Mouse (Mus musculus) forebrain, embryonic 16.5 days (tissue): ENCODE results near the gene Scaper. TPM values are rescaled to one million over a fixed set of nuclear protein-coding genes. Genes with fewer than 3 reads are reported as not detected.
A peak's percentile ranks its signal among the peaks of the same experiment; 100 is the strongest.

Source experiments
- ATAC-seq: fragments of 200-750 bp; cut with Nextera tagmentation; 2 replicates; pipeline ENCODE4 v1.8.0; 2017; ENCODE audit warnings: mild to moderate bottlenecking, moderate library complexity
- H3K27ac ChIP-seq: fragments of 300-500 bp; sonication (generic); 2 replicates; pipeline ENCODE4 v1.5.1; 2014; ENCODE audit warnings: low read length, control low read depth
- H3K27me3 ChIP-seq: fragments of 300-500 bp; sonication (generic); replicated peaks from 2 replicates; pipeline ENCODE4 v1.6.1; 2014; ENCODE audit warnings: low read length; ENCODE audit not compliant: control insufficient read depth, insufficient read depth
- H3K36me3 ChIP-seq: fragments of 300-500 bp; sonication (generic); 2 replicates; pipeline ENCODE4 v1.6.1; 2014; ENCODE audit not compliant: control insufficient read depth, insufficient read depth
- H3K4me1 ChIP-seq: fragments of 300-500 bp; sonication (generic); replicated peaks from 2 replicates; pipeline ENCODE4 v1.6.1; 2014; ENCODE audit warnings: low read length; ENCODE audit not compliant: control insufficient read depth, insufficient read depth
- H3K4me2 ChIP-seq: fragments of 300-500 bp; sonication (generic); 2 replicates; pipeline ENCODE4 v1.6.1; 2014; ENCODE audit warnings: mild to moderate bottlenecking, low read length, control low read depth
- H3K4me3 ChIP-seq: fragments of 300-500 bp; sonication (generic); replicated peaks from 2 replicates; pipeline ENCODE4 v1.5.1; 2014; ENCODE audit warnings: mild to moderate bottlenecking, low read length, control low read depth
- H3K9ac ChIP-seq: fragments of 300-500 bp; sonication (generic); replicated peaks from 2 replicates; pipeline ENCODE4 v1.6.1; 2014; ENCODE audit warnings: low read depth, low read length, control low read depth
- H3K9me3 ChIP-seq: fragments of 300-500 bp; sonication (generic); 2 replicates; pipeline ENCODE4 v1.6.1; 2016; ENCODE audit warnings: low read length; ENCODE audit not compliant: control insufficient read depth
- WGBS: fragments of 180-500 bp; shearing (Covaris S2); extraction: QIAGEN DNeasy Blood & Tissue Kit; methylation state at CpG from one replicate; pipeline ENCODE4 v1.1.7; 2014; 5-methylcytosine and 5-hydroxymethylcytosine counted together
- polyA plus RNA-seq: library from polyadenylated mRNA; unstranded; fragments of >200 nt; fragmentation: Nextera tagmentation; extraction: Ambion mirVana; gene quantifications from 2 replicates; pipeline ENCODE4 v1.2.1, GENCODE M21; 2015

Scaper gene
- polyA plus RNA-seq, 1 experiment from 2014 or later: 39.8 TPM

DNA sequence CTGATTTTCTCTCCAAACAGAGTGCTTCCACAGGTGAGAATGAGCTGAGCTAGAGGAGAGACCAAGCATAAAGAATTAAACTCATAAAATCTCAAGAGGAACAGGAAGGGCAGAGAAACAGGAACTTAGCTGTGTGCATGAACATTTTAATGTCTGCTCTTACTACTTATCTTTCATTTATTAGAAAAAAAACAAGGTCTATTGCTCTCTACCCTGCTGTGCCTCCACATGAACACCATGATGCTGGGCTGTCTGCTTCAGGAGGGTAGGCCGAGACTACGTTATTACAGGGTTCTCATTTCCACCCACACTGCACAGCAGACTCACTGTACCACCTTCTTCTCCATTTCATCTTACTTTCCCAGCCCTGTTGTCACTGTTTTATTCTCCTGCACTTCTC lies 291.5 kb downstream of the Scaper start:
- Histone ChIP-seq H3K9me3 (no peaks in the 10 kb centered on the region), H3K4me3 (no peak overlapping the region), H3K9ac (no peak overlapping the region), H3K27me3 (no peaks in the 10 kb centered on the region), H3K36me3 (no peaks in the 10 kb centered on the region), H3K4me2 (no peak overlapping the region), H3K27ac (no peak overlapping the region), H3K4me1 (no peaks in the 10 kb centered on the region)
- ATAC-seq: no peak
- WGBS: 100% methylated on average over 2 of the region's 2 CpGs

DNA sequence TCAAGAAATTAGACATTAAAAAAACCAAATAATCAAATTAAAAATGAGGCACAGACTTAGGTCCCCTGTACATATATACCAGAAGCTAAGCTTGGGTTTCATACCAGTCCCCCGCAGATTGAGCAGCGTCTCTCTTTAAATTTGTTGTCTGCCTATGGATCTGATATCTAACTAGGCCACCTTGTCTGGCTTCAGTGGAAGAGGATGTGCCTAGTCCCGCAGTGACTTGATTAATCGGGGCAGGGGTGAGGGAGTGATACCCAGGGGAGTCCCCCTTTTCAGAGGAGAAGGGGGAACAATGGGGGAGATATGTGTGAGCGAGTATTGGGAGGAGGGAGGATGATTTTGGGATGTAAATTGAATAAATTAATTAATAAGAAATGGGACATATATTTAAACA lies 310.9 kb downstream of the Scaper start:
- no peak overlapping the region for H3K9ac ChIP-seq
- H3K4me2 ChIP-seq: no peak overlapping the region
- no peaks in the 10 kb centered on the region for H3K4me1 ChIP-seq
- H3K4me3 ChIP-seq: no peak overlapping the region
- H3K27me3 ChIP-seq: no peaks in the 10 kb centered on the region
- no peaks in the 10 kb centered on the region for H3K36me3 ChIP-seq
- peaks cover 6% of the 10 kb centered on the region for H3K9me3 ChIP-seq
- no peak for ATAC-seq
- WGBS: 86% methylated on average over 5 of the region's 5 CpGs
- H3K27ac ChIP-seq: no peak overlapping the region

DNA sequence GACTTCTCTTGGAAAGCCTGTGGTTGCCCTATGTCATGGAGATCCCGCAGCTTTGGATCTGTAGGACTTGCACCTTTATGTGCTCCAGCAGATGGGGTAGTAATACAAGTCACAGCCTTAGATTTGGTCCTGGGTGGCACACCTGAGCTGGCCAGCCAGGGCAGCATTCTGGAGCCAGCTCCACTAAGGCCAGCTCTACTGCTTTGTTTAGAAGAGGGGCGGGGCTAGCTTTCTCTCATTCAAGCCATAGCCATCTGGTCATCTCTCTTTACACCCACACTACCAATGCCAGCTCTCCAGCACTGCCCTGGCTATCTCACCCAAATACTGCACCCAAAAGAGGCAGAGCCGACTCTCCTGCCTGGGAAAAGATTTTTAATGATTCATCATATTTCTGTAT lies 323.2 kb downstream of the Scaper start:
- Histone ChIP-seq H3K27me3 (no peaks in the 10 kb centered on the region), H3K4me1 (no peaks in the 10 kb centered on the region), H3K36me3 (no peaks in the 10 kb centered on the region), H3K9me3 (no peaks in the 10 kb centered on the region), H3K4me2 (no peak overlapping the region), H3K9ac (no peak overlapping the region), H3K27ac (no peak overlapping the region), H3K4me3 (no peak overlapping the region)
- WGBS: 88% methylated on average over 3 of the region's 3 CpGs
- ATAC-seq: no peak

DNA sequence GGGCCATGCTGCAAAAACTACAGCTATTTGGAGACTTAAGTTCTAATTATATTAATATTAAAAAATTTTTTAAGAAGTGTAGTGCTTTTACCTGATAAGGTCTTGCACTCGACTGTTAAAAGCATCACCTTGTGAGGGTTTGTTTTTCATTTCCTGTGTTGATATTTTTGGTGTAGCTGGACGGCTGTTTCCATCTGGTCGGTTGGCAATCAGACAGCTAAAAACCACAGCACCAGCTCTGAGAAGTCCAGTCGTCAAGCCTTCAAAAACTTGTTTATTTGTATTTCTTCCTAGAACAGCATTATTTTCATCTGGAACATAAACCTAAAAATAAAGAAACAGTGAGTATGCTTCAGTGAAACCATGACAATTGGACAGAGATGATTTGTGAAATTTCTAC lies 328.2 kb downstream of the Scaper start:
- H3K9me3 ChIP-seq: no peaks in the 10 kb centered on the region
- no peaks in the 10 kb centered on the region for H3K4me1 ChIP-seq
- no peaks in the 10 kb centered on the region for H3K36me3 ChIP-seq
- no peak for ATAC-seq
- H3K4me3 ChIP-seq: no peak overlapping the region
- H3K27ac ChIP-seq: no peak overlapping the region
- no peaks in the 10 kb centered on the region for H3K27me3 ChIP-seq
- WGBS: 84% methylated on average over 4 of the region's 4 CpGs
- no peak overlapping the region for H3K4me2 ChIP-seq
- H3K9ac ChIP-seq: no peak overlapping the region

DNA sequence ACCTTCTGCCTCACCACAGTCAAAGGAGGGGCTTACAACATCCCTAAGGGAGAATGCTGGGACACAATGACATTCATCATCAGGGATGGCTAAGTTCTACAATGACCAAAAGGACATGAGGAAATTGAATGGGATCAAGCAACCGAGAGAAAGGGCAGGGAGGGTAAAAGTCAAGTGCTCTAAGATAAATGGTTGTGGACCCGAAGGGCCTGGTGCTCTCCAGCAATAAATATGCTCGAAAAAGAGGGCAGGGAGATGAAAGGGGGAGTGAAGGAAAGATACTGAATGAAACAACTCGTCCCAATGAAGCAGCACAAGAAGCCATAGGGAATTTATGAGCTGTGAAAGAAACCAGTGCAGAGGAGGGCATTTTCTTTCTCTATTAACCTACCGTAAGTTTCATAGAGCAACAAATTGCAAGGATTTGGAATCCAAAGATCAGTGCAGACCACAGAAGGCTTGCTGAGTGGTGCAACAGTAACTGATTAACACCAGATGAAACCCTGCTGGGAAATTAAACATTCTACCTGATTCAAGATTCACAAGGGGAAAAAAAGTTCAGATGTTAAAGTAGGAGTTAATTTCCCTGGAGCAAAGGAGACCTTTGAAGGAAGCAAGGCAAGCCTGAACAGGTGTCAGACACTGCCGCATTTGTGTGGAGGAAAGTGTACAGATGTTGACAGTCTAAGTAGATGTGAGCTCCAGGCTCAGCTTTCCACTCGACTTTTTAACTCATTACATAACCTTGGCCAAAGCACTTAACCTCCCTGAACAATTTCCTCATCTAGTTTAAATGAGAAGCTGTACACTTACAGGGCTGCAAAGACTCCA lies 329.0 kb downstream of the Scaper start:
- Histone ChIP-seq H3K36me3 (no peaks in the 10 kb centered on the region), H3K27me3 (no peaks in the 10 kb centered on the region), H3K4me2 (no peak overlapping the region), H3K4me3 (no peak overlapping the region), H3K4me1 (no peaks in the 10 kb centered on the region), H3K9me3 (no peaks in the 10 kb centered on the region), H3K27ac (no peak overlapping the region), H3K9ac (no peak overlapping the region)
- WGBS: 67% methylated on average over 7 of the region's 7 CpGs
- ATAC-seq: no peak

DNA sequence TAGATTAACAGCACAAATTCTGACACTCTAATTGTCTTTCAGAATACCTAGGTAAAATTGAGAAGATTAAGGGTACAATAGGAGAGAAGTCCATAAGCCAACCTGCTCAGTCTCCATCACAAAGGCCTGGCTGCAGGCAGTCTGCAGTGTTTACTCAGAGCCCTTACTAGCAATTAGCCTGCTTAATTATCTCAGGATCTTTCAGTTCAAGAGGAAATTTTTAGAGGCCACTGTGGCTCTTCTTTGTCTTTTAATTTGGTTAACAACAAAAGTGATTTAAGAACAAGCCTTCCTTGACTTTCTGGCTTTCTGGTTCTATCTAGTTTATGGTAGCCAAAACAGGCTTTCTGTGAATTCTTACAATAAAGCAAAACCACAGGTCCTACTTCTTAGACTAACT lies 339.3 kb downstream of the Scaper start:
- Histone ChIP-seq H3K9ac (no peak overlapping the region), H3K27me3 (no peaks in the 10 kb centered on the region), H3K27ac (no peak overlapping the region), H3K4me3 (no peak overlapping the region), H3K4me1 (no peaks in the 10 kb centered on the region), H3K36me3 (no peaks in the 10 kb centered on the region), H3K9me3 (no peaks in the 10 kb centered on the region), H3K4me2 (no peak overlapping the region)
- ATAC-seq: no peak

DNA sequence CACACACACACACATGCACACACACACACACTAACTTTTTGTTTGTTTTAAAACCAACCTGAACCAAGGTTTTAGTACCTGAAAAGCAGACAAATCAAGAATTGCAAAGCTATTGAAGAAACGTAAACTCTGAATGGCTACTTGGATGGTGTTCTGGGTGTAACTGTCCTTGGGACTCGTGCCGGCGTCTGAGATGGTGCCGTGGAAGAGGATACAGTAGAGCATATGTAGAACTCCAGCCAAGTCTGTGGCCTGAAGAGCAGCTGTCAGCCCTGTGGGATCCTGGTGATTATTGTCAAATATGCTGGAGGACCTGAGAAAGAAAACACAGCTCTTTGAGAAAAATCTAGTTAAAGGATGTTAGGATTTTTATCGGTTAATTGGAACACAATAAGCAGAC lies 351.8 kb downstream of the Scaper start:
- ATAC-seq: no peak
- no peak overlapping the region for H3K4me2 ChIP-seq
- H3K9me3 ChIP-seq: no peaks in the 10 kb centered on the region
- H3K9ac ChIP-seq: no peak overlapping the region
- no peaks in the 10 kb centered on the region for H3K4me1 ChIP-seq
- H3K36me3 ChIP-seq: no peaks in the 10 kb centered on the region
- no peaks in the 10 kb centered on the region for H3K27me3 ChIP-seq
- H3K4me3 ChIP-seq: no peak overlapping the region
- WGBS: 91% methylated on average over 6 of the region's 6 CpGs
- no peak overlapping the region for H3K27ac ChIP-seq

DNA sequence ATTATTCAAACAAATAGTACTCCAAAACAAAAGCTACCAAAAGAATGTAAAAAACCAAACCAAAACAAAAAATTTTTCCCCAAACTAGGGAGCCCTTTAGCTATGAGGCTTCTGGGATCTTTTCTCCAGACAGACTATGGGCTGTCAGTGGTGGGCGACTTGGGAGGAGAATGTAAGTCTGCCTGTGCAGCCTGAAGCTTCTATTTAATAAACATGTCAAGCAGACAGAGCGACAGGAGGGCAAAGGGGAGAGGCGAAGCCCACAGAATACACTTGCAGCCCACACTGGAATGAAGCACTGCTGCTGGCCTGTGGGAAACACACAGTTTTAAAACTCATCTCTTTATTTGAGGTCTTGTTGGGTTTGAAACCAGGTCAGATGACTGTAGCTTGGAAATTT lies 356.5 kb downstream of the Scaper start:
- no peak overlapping the region for H3K27ac ChIP-seq
- H3K4me1 ChIP-seq: no peaks in the 10 kb centered on the region
- no peak overlapping the region for H3K4me2 ChIP-seq
- 49% methylated on average over 3 of the region's 3 CpGs for WGBS
- no peaks in the 10 kb centered on the region for H3K9me3 ChIP-seq
- no peak for ATAC-seq
- H3K4me3 ChIP-seq: no peak overlapping the region
- no peaks in the 10 kb centered on the region for H3K36me3 ChIP-seq
- H3K9ac ChIP-seq: no peak overlapping the region
- no peaks in the 10 kb centered on the region for H3K27me3 ChIP-seq

DNA sequence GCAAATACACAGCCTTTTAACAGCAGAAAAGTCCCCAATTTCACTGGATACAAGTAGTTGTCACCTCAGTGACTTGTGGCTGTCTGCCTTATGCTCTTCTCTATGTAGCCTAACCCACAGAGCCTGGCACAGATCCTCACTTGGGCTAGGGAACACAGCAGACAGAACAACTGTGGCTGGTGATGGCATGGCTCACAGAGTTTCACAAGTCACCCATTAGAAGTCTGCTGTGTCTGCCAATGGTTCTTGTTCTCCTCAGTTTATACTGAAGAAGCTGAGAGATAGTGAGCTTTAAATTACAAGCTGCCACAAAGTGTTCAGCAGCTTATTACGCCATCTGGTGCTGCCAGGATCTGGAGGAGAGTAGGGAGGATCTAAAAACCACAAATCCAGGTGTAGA lies 361.3 kb downstream of the Scaper start:
- WGBS: 82% methylated on average over 1 of the region's 1 CpGs
- Histone ChIP-seq H3K4me3 (no peak overlapping the region), H3K4me2 (no peak overlapping the region), H3K4me1 (no peaks in the 10 kb centered on the region), H3K27me3 (no peaks in the 10 kb centered on the region), H3K9me3 (no peaks in the 10 kb centered on the region), H3K9ac (no peak overlapping the region), H3K36me3 (no peaks in the 10 kb centered on the region), H3K27ac (no peak overlapping the region)
- ATAC-seq: peak; percentile 47; the same call in 1 of the 2 replicates

DNA sequence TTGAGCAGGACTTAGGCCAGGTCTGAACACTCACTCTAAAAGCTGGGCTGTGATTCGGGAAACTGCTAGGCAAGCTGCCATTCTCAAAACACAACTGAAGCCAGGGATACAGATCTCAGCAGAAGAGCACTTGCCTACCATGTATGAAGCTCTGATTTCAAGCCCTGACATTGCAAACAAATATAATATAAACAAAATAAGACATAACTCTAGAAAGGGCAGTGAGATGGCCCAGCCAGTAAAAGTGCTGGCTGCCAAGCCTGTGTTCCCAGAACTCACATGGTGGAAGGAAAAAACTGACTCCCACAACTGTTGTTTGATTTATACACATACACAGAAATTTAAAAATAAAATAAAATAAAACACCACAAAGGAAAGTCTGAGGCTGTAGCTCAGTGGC lies 366.8 kb downstream of the Scaper start:
- no peak overlapping the region for H3K27ac ChIP-seq
- no peak for ATAC-seq
- H3K9me3 ChIP-seq: no peaks in the 10 kb centered on the region
- H3K4me1 ChIP-seq: no peaks in the 10 kb centered on the region
- WGBS: 79% methylated on average over 1 of the region's 1 CpGs
- H3K9ac ChIP-seq: no peak overlapping the region
- no peak overlapping the region for H3K4me3 ChIP-seq
- H3K27me3 ChIP-seq: no peaks in the 10 kb centered on the region
- no peaks in the 10 kb centered on the region for H3K36me3 ChIP-seq
- H3K4me2 ChIP-seq: no peak overlapping the region
